Mouse (Mus musculus): ENCODE measurements around the gene Asb3. TPM values are rescaled to one million over a fixed set of nuclear protein-coding genes. Genes with fewer than 3 reads are reported as not detected.
"Not testable (repeated sequence)": the region's sequence is repeated elsewhere in the genome, so short reads cannot be mapped to it uniquely, and the experiment has no call there.

Gene Asb3
- polyA plus RNA-seq, 1 experiment from 2014 or later: 41.2 TPM

GRCm38 (mm10) chr11:31017466-31017865 is 132.2 kb downstream of the Asb3 start:
- ATAC-seq (replicated peaks); H3K9me3 ChIP-seq; H3K9ac ChIP-seq (replicated peaks); H3K4me3 ChIP-seq; H3K4me2 ChIP-seq (replicated peaks); H3K36me3 ChIP-seq; H3K27ac ChIP-seq (replicated peaks); H3K4me1 ChIP-seq; H3K27me3 ChIP-seq: not testable (repeated sequence)
- 66% methylated on average over 15 of the region's 15 CpGs for WGBS

- Histone ChIP-seq H3K9me3 (peaks cover 3% of the 10 kb centered on the region; the same call in 1 of the 2 replicates), H3K4me3 (no peak overlapping the region), H3K4me2 (replicated peaks) (no peak overlapping the region), H3K27me3 (no peaks in the 10 kb centered on the region), H3K36me3 (peaks cover 5% of the 10 kb centered on the region), H3K4me1 (no peaks in the 10 kb centered on the region), H3K9ac (replicated peaks) (no peak overlapping the region), H3K27ac (replicated peaks) (no peak overlapping the region)
- 87% methylated on average over 4 of the region's 4 CpGs for WGBS
- no peak for ATAC-seq (replicated peaks)
Observed at GRCm38 (mm10) chr11:31034958-31035357, 149.7 kb downstream of the Asb3 start.

DNA sequence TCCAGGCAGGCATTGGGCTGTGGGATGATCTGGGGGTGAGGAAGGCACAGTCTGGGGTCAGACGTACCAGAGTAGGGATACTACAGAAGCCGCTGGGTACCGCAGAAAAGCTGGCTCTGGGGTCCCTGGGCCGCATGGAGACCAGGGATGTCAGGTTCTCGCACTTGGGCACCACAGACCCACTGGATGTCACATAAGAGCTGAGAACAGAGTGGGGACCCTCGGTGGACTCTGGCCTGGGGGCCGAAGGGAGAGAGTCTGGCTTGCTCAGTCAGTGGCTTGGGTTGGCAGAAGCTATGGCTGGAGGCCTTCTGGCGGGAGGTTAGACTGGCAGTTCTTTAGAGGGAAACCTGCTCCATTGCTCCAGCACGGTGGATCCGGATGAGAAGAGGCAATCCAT is 204.8 kb downstream of the Asb3 start:
- no peaks in the 10 kb centered on the region for H3K9me3 ChIP-seq
- ATAC-seq (replicated peaks): no peak
- H3K4me2 ChIP-seq (replicated peaks): no peak overlapping the region
- H3K36me3 ChIP-seq: no peaks in the 10 kb centered on the region
- no peak overlapping the region for H3K9ac ChIP-seq (replicated peaks)
- H3K4me3 ChIP-seq: no peak overlapping the region
- H3K4me1 ChIP-seq: no peaks in the 10 kb centered on the region
- 95% methylated on average over 10 of the region's 10 CpGs for WGBS
- H3K27me3 ChIP-seq: no peaks in the 10 kb centered on the region
- no peak overlapping the region for H3K27ac ChIP-seq (replicated peaks)

DNA sequence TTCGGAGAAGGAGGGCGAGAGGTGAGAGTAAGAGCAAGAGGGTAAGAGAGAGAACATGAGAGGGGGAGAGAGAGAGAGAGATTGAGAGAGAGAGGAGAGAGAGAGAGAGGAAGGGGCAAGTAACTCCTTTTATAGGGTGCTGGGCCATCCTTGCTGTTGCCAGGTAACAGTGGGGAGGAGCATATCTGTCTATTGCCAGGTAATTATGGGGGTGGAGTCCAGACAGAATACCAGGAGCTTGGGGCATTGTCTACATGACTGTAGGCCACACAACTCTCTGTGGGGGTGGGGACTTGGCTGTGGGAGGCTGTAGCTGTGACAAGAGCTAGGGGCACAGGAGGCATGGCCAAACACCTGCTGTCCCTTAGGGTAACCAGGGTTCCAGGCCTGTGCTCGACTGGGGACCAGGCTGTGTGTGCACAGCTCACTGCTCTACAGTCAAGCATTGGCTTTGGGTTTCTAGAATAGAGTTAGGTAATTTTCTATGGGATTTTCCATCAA is 205.3 kb downstream of the Asb3 start:
- Histone ChIP-seq H3K4me1 (no peaks in the 10 kb centered on the region), H3K27me3 (no peaks in the 10 kb centered on the region), H3K36me3 (no peaks in the 10 kb centered on the region), H3K9ac (replicated peaks) (no peak overlapping the region), H3K9me3 (no peaks in the 10 kb centered on the region), H3K4me2 (replicated peaks) (no peak overlapping the region), H3K27ac (replicated peaks) (no peak overlapping the region), H3K4me3 (no peak overlapping the region)
- WGBS: 77% methylated on average over 3 of the region's 3 CpGs
- no peak for ATAC-seq (replicated peaks)

DNA sequence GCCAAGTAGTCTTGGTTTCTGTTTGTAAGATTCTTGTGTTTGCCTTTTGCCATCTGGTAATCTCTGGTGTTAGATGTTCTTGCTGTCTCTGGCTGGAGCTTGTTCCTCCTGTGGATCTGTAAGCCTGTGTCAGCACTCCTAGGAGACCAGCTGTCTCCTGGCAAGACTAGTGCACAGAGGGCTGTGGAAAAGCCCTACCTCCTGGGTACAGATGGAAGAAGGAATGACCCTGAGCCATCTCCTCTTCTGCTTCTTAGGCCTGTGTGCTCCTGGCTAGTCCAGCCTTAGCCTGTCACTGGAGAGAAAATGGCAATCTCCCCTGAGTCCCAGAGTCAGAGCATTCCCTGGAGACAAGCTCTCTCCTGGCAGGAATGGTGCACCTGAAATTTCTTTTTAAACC is 214.3 kb downstream of the Asb3 start:
- H3K27ac ChIP-seq (replicated peaks); H3K36me3 ChIP-seq; H3K9me3 ChIP-seq; H3K27me3 ChIP-seq; H3K4me2 ChIP-seq (replicated peaks); H3K4me3 ChIP-seq; H3K9ac ChIP-seq (replicated peaks); ATAC-seq (replicated peaks); H3K4me1 ChIP-seq: not testable (repeated sequence)

DNA sequence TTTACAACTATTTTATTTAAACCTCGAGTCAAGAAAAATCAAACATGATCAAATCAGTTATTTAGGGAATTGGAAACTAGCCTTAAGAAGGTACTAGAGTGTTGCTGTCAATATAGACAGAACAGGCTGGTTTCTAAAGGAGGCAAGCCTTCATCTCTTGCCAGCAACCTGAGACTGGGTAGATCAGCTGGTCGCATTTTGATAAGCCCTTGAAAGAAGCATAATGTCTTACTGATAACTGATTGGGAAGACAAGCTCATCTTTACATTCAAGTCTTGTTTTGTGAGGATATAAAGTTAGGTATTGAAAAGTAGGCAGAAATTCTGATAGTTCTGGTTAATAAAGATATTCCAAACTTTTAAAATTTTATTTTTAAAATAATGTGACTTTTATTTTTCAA is 217.0 kb downstream of the Asb3 start:
- no peaks in the 10 kb centered on the region for H3K36me3 ChIP-seq
- 90% methylated on average over 2 of the region's 2 CpGs for WGBS
- no peak overlapping the region for H3K9ac ChIP-seq (replicated peaks)
- H3K4me2 ChIP-seq (replicated peaks): no peak overlapping the region
- no peaks in the 10 kb centered on the region for H3K4me1 ChIP-seq
- H3K27ac ChIP-seq (replicated peaks): no peak overlapping the region
- H3K9me3 ChIP-seq: no peaks in the 10 kb centered on the region
- no peak overlapping the region for H3K4me3 ChIP-seq
- H3K27me3 ChIP-seq: no peaks in the 10 kb centered on the region
- ATAC-seq (replicated peaks): no peak

- Histone ChIP-seq H3K9ac (replicated peaks) (no peak overlapping the region), H3K4me1 (no peaks in the 10 kb centered on the region), H3K4me3 (no peak overlapping the region), H3K27me3 (no peaks in the 10 kb centered on the region), H3K36me3 (no peaks in the 10 kb centered on the region), H3K27ac (replicated peaks) (no peak overlapping the region), H3K9me3 (no peaks in the 10 kb centered on the region), H3K4me2 (replicated peaks) (no peak overlapping the region)
- 96% methylated on average over 5 of the region's 5 CpGs for WGBS
- ATAC-seq (replicated peaks): no peak
Observed at GRCm38 (mm10) chr11:31105364-31105763, 220.1 kb downstream of the Asb3 start.

- H3K4me1 ChIP-seq; H3K4me3 ChIP-seq; H3K4me2 ChIP-seq (replicated peaks); H3K9ac ChIP-seq (replicated peaks); H3K27ac ChIP-seq (replicated peaks); H3K27me3 ChIP-seq; ATAC-seq (replicated peaks); H3K9me3 ChIP-seq; H3K36me3 ChIP-seq: not testable (repeated sequence)
- 84% methylated on average over 1 of the region's 1 CpGs for WGBS
Observed at GRCm38 (mm10) chr11:31126964-31127363, 241.7 kb downstream of the Asb3 start.

DNA sequence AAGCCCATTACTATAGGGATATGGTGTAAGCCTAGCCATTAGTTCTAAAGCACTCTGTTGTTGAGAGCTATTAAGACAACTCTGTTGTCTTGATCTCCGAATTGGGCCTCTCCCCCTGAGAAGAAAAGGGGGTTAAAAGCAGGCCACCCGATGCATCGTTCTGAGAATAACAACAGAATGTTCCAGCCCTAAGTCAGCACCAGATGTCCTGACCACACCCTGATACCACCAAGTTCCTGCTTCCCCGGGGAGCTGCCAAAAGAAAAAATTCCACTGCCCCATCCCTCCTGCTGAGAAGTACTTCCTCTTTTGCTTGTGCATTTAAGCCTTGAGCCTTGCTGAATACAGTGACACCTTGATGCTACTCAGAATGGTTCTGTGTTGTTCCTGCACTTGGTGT is 248.5 kb downstream of the Asb3 start:
- not testable (repeated sequence) for H3K36me3 ChIP-seq; H3K4me1 ChIP-seq; H3K4me3 ChIP-seq; H3K9me3 ChIP-seq; H3K27ac ChIP-seq (replicated peaks); H3K27me3 ChIP-seq; ATAC-seq (replicated peaks); H3K4me2 ChIP-seq (replicated peaks); H3K9ac ChIP-seq (replicated peaks)
- 73% methylated on average over 4 of the region's 4 CpGs for WGBS

GRCm38 (mm10) chr11:31134824-31135223 is 249.6 kb downstream of the Asb3 start:
- not testable (repeated sequence) for H3K4me3 ChIP-seq; H3K4me2 ChIP-seq (replicated peaks); H3K27ac ChIP-seq (replicated peaks); ATAC-seq (replicated peaks); H3K36me3 ChIP-seq; H3K9ac ChIP-seq (replicated peaks); H3K27me3 ChIP-seq; H3K4me1 ChIP-seq; H3K9me3 ChIP-seq
- 90% methylated on average over 1 of the region's 1 CpGs for WGBS

GRCm38 (mm10) chr11:31138394-31138793 is 253.2 kb downstream of the Asb3 start:
- H3K27me3 ChIP-seq; H3K4me2 ChIP-seq (replicated peaks); H3K9me3 ChIP-seq; H3K27ac ChIP-seq (replicated peaks); H3K4me3 ChIP-seq; ATAC-seq (replicated peaks); H3K36me3 ChIP-seq; H3K4me1 ChIP-seq; H3K9ac ChIP-seq (replicated peaks): not testable (repeated sequence)
- WGBS: 63% methylated on average over 1 of the region's 1 CpGs

Measured in forebrain, embryonic 15.5 days (tissue).